Mouse (Mus musculus) thymus, adult 18-20 months (tissue): ENCODE data around the gene Mrps35.

Experiments
- DNase-seq, 2 experiments: peaks; one replicate each; pipeline ENCODE4 v3.0.0; 2022; ENCODE audit warnings: mixed read lengths in 2 of 2

Gene Mrps35

GRCm38 (mm10) chr6:147030096-147030885 is 12.3 kb upstream of the Mrps35 start:
- DNase-seq = no peak

- no peak for DNase-seq
Measured at GRCm38 (mm10) chr6:147032303-147032925, 10.2 kb upstream of the Mrps35 start, which contains the start of gene Rep15. Gene Rep15 (plus strand): TSS chr6:147032584.

GRCm38 (mm10) chr6:147043633-147044032 is 1.1 kb downstream of the Mrps35 start:
- DNase-seq = no peak

DNA sequence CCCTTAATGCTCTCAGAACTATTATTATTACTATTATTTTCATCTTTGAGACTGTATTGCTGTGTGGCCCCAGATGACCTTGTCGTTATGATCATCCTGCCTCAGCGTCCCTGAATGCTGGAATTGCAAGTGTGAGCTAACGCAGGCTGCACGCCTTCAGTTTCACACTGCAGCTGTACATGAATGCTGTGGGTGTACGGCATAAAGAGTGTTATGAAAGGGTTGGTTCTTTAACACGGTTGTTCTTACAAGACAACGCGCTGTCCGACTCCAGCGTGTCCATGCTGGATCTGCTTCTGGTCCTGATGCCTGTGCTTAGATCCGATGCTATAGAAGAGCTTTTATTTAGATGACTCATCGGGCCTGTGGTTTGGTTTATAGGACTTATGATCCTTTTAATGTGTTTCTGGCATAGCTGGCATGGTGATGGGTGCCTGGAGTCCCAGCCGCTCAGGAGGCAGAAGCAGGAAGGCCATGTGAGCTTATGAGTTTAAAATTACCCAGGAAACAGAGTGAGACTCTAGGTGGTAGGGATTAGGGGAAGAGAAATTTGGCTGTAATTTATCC is 6.8 kb downstream of the Mrps35 start:
- DNase-seq = no peak

DNA sequence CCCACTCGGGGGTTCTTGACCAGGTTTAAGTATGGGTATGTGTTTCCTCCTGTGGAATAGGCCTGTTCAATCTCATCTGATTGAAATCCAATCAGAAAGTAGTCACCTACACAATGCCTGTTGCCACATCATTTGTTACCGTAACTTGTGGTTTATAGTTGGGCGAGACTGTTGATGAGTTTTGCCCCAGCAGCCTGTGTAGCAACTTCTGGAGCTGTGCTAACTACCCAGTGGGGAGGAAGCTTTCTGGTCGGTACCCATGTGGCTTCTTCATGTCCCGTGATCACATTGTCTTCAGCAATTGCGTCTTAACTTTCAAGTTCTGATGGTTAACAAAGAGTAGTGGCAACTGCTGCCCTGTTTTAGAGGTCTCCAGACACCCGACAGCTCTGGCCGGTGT is 9.1 kb downstream of the Mrps35 start:
- no peak for DNase-seq

DNA sequence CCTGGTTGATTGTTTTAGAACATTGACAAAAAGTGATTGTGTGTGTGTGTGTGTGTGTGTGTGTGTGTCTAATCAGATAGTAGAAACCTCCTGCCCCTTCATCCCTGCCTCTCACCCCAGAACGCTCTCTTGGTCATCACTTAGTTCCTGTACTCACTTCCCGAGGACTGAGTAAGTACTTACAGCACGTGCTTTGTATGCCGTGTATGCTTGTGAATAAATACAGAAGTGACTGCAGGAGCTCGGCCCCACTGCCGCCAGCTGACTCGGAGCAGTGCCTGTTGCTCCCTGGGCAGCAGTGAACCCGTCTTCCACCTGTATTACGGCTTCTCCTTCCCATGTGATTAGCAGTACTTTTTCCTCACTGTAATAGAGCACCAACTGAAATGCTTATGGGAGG is 9.9 kb downstream of the Mrps35 start:
- DNase-seq = no peak

DNA sequence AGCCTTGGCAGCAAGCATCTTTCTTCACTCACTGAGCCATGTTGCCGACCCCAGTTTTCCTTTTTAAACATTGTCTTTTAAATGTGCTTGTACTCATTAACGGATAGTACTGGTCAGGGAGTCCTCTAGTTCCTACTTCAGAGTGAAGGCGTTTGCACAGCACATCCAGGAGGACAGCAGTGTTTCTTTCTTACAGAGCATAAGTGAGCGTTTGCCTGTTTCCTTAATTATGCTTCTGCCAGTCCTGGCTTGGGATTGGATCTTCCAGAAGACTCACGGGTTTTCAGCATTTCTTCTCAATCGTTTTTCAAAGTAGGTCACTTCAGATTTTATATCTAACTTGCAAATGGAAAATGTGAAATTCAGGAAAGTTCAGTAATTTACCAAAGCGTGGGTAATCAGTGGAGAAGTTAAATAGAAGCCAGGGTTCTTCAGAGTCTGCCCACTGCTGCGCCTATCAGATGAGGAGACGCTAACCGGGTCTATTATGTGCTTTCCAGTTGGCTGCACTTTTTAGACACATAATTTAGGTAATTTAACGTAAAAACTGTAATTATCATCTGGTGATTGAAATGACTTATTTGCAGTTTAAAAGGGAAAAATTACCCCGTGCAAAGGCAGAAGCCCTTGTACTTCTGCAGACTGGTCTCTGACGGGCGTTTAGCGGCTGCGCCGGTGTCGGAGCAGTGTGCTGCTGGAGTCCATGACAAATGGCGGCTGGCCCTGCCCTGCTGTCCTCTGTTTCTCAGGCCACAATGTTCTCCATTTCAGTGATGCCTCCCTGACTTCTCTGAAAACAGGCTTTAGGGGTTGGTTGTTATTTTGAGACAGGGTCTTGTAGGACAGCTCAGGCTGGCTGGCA is 11.5 kb downstream of the Mrps35 start:
- no peak for DNase-seq

- no peak for DNase-seq
Measured at GRCm38 (mm10) chr6:147055374-147055977, 12.9 kb downstream of the Mrps35 start.

DNA sequence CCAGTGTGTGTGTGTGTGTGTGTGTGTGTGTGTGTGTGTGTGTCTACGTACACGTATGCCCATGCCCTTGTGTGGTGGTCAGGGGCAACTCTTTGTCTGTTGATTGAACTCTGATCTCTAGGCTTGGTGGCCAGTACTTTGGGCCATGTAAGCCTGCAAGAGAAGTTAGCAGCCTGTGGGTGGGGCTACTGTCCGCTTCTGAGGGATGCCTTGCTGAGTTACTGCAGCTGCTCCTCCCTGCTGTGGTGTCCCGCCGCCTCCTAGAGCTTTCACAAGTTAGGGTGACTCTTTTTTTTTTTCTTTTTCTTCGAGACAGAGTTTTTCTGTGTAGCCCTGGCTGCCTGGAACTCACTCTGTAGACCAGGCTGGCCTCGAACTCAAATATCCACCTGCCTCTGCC is 16.8 kb downstream of the Mrps35 start:
- no peak for DNase-seq

GRCm38 (mm10) chr6:147061630-147062029 is 19.1 kb downstream of the Mrps35 start:
- DNase-seq = no peak

DNA sequence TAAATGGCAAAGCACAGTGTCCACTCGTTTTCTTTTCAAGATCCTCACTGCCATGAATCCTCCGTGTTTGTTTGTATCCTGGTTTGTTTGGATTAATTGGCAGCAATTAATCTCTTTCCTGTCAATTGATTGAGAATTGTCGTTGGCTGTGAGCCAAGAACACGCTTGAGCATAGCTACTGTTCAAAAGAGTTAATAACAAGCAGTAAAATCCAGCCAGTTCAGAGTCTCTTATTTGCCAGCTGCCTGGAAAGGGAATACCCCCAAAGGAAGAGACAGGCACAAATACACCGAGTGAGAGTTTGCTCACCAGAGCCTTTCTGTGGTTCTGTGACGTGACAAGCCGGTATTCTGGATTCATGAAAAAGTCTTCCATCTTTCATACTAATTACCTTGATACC is 19.5 kb downstream of the Mrps35 start:
- no peak for DNase-seq

DNA sequence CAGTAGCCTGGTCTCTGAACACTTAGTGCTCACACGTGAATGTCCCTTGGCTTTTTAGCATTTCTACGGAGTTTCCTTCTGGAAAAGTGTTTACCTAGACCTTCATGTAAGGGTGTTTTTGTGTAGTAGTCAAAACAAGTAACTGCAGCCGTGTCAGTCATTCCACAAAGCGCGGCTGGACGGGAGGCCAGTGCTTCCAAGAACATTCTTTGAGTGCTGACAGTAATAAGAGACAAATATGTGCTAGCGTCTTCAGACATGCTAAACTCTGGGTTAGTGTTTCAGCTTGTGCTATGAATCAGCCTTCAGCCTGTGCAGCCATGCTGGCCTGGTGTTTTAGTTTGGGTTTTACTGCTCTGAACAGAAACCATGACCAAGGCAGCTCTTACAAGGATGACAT is 20.1 kb downstream of the Mrps35 start:
- DNase-seq = no peak

DNA sequence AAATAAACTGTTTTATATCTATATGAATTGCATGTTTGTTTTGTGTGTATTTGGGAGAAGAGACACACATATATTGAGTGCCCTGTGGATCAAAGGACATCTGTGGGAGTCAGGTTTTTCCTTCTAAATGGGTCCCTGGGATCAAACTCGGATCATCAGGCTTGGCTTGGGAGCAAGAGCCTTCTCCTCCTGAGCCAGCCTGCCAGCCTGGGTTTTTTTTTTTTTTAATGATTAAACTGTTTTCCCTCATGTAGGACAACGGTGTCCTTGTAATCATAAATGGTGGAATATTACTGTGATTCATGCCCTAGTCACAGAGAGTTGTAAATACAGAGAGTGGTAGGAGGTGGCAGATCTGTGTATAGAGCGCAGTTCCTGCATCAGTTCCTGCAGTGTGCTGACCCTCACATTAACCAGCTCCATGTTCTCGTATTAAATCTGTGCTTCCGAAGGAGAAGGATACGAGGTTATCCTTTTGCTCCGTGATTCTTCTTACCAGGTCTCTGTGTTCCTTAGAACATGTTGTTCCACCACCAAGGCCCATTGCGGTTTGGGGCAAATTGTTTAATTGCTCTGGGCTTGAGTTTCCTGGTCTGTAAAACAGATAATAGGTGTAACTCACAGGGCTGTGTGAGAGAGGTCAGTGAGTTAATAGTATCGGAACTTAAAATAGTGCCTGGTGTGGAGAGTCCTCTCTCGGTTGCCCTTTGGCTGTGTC is 21.8 kb downstream of the Mrps35 start:
- DNase-seq = no peak

DNA sequence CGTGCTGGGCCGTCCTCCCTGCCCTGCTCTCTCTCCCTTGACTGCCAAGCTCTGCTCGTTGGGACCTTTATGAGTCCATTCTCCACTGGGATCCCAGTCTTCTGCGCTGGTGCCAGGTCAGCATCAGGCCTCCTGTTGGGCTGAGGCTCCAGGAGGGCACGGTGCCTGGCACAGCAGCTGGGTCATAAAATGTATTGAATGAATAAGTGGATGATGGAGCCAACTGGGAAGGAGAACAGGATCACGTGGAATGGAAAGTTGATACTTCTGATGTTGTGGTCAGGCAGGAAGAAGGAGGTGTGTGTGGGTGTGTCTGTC is 22.3 kb downstream of the Mrps35 start:
- no peak for DNase-seq

DNA sequence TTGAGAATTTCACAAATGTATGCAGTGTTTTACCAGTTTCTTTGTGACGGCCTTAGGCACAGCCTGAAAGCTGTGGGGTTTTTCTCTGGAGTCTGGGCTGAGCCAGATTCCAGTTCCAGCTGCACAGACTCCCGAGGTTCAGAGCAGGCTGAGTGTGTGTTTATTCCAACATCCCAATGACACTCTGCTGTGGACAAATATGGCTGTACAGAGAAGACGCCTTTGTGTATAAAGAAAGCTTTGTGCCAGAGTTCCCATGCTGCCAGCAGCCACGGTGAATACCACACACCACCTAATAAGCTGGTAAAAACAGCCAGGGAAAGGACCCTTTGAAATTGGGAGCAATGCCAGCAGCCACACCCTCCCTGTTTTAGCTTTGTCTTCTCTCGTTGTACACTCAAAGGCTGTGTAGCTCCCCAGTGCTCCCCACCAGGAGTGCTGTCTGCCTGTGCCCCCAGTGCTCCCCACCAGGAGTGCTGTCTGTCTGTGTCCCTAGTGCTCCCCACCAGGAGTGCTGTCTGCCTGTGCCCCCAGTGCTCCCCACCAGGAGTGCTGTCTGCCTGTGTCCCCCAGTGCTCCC is 33.3 kb downstream of the Mrps35 start:
- no peak for DNase-seq

- DNase-seq = no peak
Measured at GRCm38 (mm10) chr6:147076878-147077277, 34.3 kb downstream of the Mrps35 start.

DNA sequence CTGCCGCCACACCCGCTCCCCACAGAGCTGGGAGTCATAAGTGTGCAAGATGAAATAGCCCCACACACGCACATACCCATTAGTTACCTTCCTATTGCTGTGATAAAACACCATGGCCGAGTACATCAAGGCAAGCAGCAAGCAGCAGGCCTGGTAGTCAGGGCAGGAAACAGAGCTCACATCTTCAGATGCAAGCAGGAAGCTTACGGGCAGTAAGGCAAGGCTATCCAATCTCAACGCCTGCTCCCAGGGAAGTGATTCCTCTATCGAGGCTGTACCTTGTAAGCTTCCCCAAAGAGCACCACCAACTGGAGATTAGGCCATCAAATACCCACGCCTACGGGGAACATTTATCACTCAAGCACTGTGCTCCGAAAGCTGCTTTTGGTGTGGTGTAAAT is 37.4 kb downstream of the Mrps35 start:
- DNase-seq = no peak

- DNase-seq = no peak
Measured at GRCm38 (mm10) chr6:147085398-147086040, 43.0 kb downstream of the Mrps35 start.

DNA sequence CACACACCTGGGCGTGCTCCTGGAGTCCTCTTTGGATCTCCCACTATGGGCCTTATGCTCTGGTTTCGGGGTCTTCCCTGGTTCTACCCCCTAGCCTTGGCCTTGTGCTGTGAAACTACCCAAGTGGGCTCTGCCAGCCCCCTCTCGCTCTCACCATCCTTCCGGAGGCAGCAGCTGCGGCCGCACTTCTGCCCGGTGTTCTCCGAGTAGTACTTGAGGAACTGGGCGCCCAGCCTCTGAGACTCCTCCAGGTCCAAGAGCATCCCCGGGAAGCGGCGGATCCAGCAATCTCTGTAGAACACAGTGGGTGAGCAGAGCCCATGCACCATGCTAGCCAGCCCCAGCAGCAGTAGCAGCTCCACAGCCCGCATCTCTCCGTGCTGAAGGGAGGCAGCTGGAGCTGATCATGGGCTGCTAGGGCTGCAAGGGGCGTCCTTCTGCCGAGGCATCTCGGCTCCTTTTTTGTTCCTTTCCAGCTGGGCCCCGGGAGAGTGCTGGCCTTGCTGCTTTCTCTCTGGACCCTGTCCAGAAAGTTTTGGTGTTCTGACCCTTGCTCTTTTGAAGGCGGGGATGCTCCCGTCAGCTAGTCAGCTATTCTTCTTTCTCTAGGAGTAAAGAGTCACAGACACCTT is 44.1 kb downstream of the Mrps35 start, which contains the start of gene Mansc4:
Mansc4 (minus strand) TSS at position 439 of the 632 bp plus-strand sequence.
- no peak for DNase-seq

DNA sequence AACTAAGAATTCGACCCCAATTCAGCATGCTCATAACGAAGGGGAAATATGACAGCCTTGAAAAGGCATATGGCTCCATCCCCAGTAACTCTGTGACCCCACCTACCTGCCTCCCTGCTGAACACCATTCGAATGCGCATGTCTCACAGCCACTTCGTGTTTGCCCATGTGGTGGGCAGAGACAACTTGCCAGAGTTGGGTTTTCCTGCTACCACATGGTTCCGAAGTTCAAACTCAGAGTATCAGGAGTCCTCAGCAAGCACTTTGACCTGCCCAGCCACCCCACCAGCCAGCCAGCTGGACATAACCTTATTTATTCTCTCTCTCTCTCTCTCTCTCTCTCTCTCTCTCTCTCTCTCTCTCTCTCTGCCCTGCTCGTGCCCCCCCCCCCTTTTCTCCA is 45.2 kb downstream of the Mrps35 start:
- no peak for DNase-seq

DNA sequence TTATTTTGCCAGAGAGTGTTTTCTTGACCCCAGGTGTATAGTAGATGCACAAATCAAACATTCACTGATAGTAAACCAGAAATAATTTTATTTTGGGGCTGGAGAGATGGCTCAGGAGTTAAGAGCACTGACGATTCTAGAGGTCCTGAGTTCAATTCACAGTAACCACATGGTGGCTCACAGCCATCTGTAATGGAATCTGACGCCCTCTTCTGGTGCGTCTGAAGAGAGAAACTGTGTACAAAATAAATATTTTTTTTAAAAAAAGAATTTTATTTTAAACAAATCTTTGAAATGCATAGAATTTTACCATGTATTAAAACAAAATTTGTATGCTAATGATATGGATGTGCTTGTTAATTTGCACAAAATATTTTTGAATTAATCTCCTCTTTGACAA is 46.0 kb downstream of the Mrps35 start:
- no peak for DNase-seq
